Mouse (Mus musculus) heart, embryonic 10.5 days (tissue): ENCODE data around the gene Dynlt1f. TPM values are rescaled to one million over a fixed set of nuclear protein-coding genes. Genes with fewer than 3 reads are reported as not detected.
"Not testable (repeated sequence)": the region's sequence is repeated elsewhere in the genome, so short reads cannot be mapped to it uniquely, and the experiment has no call there.

Experiments
- DNase-seq: peaks from one replicate; pipeline ENCODE4 v3.0.0-alpha.2; 2017; ENCODE audit warnings: low spot score
- H3K27ac ChIP-seq: fragments of 300-500 bp; sonication (generic); 2 replicates; pipeline ENCODE4 v1.5.1; 2016; ENCODE audit warnings: mild to moderate bottlenecking
- H3K27me3 ChIP-seq: fragments of 300-500 bp; sonication (generic); 2 replicates; pipeline ENCODE4 v1.6.1; 2016; ENCODE audit warnings: mild to moderate bottlenecking; ENCODE audit not compliant: poor library complexity, insufficient read depth, severe bottlenecking
- H3K36me3 ChIP-seq: fragments of 300-500 bp; sonication (generic); 2 replicates; pipeline ENCODE4 v1.6.1; 2016; ENCODE audit warnings: mild to moderate bottlenecking, moderate library complexity
- H3K4me1 ChIP-seq: fragments of 300-500 bp; sonication (generic); 2 replicates; pipeline ENCODE4 v1.6.1; 2016; ENCODE audit warnings: mild to moderate bottlenecking
- H3K4me3 ChIP-seq: fragments of 300-500 bp; sonication (generic); 2 replicates; pipeline ENCODE4 v1.5.1; 2016; ENCODE audit warnings: mild to moderate bottlenecking, moderate library complexity
- H3K9me3 ChIP-seq: fragments of 300-500 bp; sonication (generic); 2 replicates; pipeline ENCODE4 v1.6.1; 2016; ENCODE audit warnings: mild to moderate bottlenecking, moderate library complexity
- WGBS: fragments of 180-500 bp; shearing (Covaris S2); methylation state at CpG from one replicate; pipeline ENCODE4 v1.1.7; 2016; 5-methylcytosine and 5-hydroxymethylcytosine counted together
- polyA plus RNA-seq: library from polyadenylated mRNA; unstranded; fragments of >200 nt; fragmentation: Nextera tagmentation; extraction: Ambion mirVana; gene quantifications from 2 replicates; pipeline ENCODE4 v1.2.1, GENCODE M21; 2016

Gene Dynlt1f
- polyA plus RNA-seq, 1 experiment from 2014 or later, result 242 TPM

- H3K4me3 ChIP-seq, H3K27me3 ChIP-seq, H3K4me1 ChIP-seq, H3K27ac ChIP-seq, H3K9me3 ChIP-seq, H3K36me3 ChIP-seq, DNase-seq: not testable (repeated sequence)
- 80% methylated on average over 2 of the region's 4 CpGs for WGBS
These were observed 19.9 kb downstream of the Dynlt1f start for GRCm38 (mm10) chr17:6635781-6636180.

GRCm38 (mm10) chr17:6632850-6633249 is 22.9 kb downstream of the Dynlt1f start:
- not testable (repeated sequence) for H3K9me3 ChIP-seq, H3K27ac ChIP-seq, DNase-seq, H3K4me1 ChIP-seq, H3K4me3 ChIP-seq, H3K27me3 ChIP-seq, H3K36me3 ChIP-seq
- WGBS, result 90% methylated on average over 6 of the region's 6 CpGs

GRCm38 (mm10) chr17:6630398-6630797 is 25.3 kb downstream of the Dynlt1f start:
- H3K4me1 ChIP-seq, DNase-seq, H3K36me3 ChIP-seq, H3K27me3 ChIP-seq, H3K4me3 ChIP-seq, H3K27ac ChIP-seq, H3K9me3 ChIP-seq: not testable (repeated sequence)
- WGBS, result 88% methylated on average over 4 of the region's 4 CpGs

GRCm38 (mm10) chr17:6624926-6625558 is 30.7 kb downstream of the Dynlt1f start:
- H3K4me1 ChIP-seq, H3K36me3 ChIP-seq, H3K27me3 ChIP-seq, H3K4me3 ChIP-seq, H3K27ac ChIP-seq, DNase-seq, H3K9me3 ChIP-seq: not testable (repeated sequence)
- WGBS, result 47% methylated on average over 2 of the region's 6 CpGs

DNA sequence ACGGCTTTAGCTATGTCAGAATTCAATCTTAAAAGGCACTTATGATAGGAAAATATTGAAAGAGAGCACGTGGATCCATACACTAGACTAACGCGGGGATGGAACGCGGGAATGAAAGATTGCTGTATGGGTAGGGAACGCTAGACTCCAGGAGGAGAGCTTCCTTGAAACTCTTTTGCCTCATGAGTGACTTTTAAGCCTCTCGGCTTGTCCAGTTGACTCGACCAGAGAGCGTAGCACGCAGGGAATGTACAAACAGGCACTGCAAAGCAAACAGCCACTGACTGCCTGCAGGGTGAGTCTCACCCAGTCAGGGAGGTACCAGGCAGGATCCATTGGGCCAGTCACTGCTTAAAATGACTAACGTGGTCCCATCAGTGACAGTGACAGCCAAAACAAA is 33.7 kb downstream of the Dynlt1f start:
- 85% methylated on average over 11 of the region's 12 CpGs for WGBS
- not testable (repeated sequence) for H3K4me3 ChIP-seq, DNase-seq, H3K36me3 ChIP-seq, H3K27ac ChIP-seq, H3K27me3 ChIP-seq, H3K9me3 ChIP-seq, H3K4me1 ChIP-seq

GRCm38 (mm10) chr17:6620730-6621451 is 34.8 kb downstream of the Dynlt1f start:
- 80% methylated on average over 18 of the region's 20 CpGs for WGBS
- not testable (repeated sequence) for H3K9me3 ChIP-seq, H3K27me3 ChIP-seq, H3K4me3 ChIP-seq, H3K27ac ChIP-seq, H3K36me3 ChIP-seq, DNase-seq, H3K4me1 ChIP-seq

DNA sequence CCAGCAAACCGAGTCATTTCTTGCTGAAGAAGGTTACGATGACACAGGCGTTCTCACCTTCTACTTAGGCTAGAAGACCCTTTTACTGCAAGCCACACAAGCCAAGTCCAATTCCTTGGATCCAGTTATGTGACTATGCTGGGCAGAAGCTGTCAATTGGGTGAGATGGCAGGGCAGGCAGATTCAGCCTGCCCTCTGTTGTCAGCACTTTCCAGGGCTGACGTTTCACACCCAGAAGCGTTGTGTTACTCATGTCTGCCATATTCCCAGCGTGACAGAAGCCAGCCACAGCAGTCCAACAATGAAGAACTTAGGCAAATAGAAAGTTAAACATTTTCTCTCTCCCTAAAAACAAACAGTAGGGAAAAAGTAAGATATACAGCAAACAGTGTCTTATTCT is 35.7 kb downstream of the Dynlt1f start:
- H3K27ac ChIP-seq, H3K4me3 ChIP-seq, H3K36me3 ChIP-seq, DNase-seq, H3K9me3 ChIP-seq, H3K4me1 ChIP-seq, H3K27me3 ChIP-seq: not testable (repeated sequence)
- 61% methylated on average over 6 of the region's 6 CpGs for WGBS

- H3K4me3 ChIP-seq, DNase-seq, H3K9me3 ChIP-seq, H3K27me3 ChIP-seq, H3K27ac ChIP-seq, H3K36me3 ChIP-seq, H3K4me1 ChIP-seq: not testable (repeated sequence)
- 80% methylated on average over 5 of the region's 5 CpGs for WGBS
These were observed 36.4 kb downstream of the Dynlt1f start for GRCm38 (mm10) chr17:6619271-6619670.

GRCm38 (mm10) chr17:6617689-6618400 is 37.9 kb downstream of the Dynlt1f start:
- WGBS, result 54% methylated on average over 8 of the region's 13 CpGs
- not testable (repeated sequence) for H3K4me1 ChIP-seq, H3K9me3 ChIP-seq, H3K27ac ChIP-seq, H3K36me3 ChIP-seq, H3K4me3 ChIP-seq, H3K27me3 ChIP-seq, DNase-seq

DNA sequence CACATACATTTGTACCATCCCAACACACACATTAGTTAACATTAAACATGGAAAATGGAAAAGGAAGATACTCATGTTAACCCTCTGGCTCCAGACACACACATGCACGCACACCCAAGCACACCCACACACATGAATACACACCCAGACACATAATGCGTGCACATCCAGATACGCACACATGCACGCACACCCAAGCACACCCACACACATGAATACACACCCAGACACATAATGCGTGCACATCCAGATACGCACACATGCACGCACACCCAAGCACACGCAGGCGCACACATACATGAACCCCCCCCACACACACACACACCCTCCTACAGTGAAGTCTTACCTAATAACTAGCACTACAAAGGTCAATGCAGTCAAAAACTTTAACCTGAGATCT is 39.0 kb downstream of the Dynlt1f start:
- DNase-seq, H3K36me3 ChIP-seq, H3K9me3 ChIP-seq, H3K4me1 ChIP-seq, H3K4me3 ChIP-seq, H3K27me3 ChIP-seq, H3K27ac ChIP-seq: not testable (repeated sequence)
- WGBS, result 93% methylated on average over 9 of the region's 9 CpGs

DNA sequence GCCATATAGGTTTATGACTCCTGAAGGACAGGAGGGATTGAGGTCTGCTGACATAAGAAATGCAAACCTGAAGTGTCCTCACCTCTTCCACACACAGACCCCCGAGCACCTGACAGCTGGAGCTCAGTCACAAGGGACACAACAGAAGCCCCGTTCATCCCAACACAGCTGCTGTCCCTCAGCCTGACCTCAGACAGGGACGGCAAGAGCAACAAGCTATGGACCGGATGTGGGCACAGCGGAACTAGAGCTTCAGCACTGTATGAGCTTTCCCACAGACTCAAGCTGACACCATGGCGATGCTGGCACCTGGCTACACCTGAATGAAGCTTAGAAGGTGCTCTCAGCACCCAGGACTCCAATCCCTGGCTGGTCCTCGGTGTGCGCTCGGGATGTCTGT is 41.4 kb downstream of the Dynlt1f start:
- not testable (repeated sequence) for H3K27ac ChIP-seq, H3K4me3 ChIP-seq, DNase-seq, H3K36me3 ChIP-seq, H3K9me3 ChIP-seq, H3K4me1 ChIP-seq, H3K27me3 ChIP-seq
- WGBS, result 83% methylated on average over 6 of the region's 9 CpGs

DNA sequence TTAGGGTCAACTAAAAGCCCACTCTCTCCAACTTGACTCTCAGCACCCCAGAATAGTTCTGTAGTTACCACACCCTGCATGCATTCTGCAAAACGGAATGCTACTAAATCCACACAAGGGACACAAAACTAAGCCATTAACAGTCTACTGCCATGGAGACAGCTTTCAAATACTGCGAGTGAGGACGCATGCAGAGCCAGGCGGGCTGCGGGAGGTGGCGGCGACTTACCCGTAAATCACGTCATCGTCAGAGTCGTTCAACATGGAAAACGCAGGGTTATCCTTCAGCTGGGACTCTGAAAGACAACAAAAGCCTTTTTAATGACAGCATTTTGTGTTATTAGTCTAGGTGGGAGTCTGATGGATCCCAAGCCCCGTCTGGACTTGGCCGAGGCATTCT is 42.2 kb downstream of the Dynlt1f start:
- not testable (repeated sequence) for H3K36me3 ChIP-seq, H3K27me3 ChIP-seq, H3K9me3 ChIP-seq, H3K27ac ChIP-seq, H3K4me1 ChIP-seq, H3K4me3 ChIP-seq, DNase-seq
- WGBS, result 91% methylated on average over 11 of the region's 14 CpGs

DNA sequence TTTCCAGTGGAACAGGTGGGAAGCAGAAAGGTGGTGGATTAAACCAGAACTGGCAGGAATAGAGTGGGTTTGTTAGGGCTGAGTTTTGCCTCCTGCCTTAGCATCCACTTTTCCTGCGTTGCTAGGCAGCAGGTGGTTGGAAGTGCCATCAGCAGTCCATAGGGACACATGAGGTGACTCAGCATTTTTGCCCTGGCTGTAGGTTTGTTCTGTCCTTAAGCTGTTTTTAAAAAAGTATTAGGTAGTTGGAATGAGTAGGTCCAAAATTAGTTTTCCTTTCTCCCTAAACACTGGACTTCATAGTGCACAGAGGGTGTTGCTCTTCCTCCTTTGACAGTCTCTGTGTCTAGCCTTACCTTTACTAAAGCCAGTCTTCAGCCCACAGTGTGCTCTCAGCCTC is 50.4 kb downstream of the Dynlt1f start:
- H3K27ac ChIP-seq, H3K36me3 ChIP-seq, H3K9me3 ChIP-seq, H3K27me3 ChIP-seq, DNase-seq, H3K4me1 ChIP-seq, H3K4me3 ChIP-seq: not testable (repeated sequence)
- WGBS, result 79% methylated on average over 1 of the region's 1 CpGs
